Mouse (Mus musculus): ENCODE data around the gene Tmem200a.

- TF ChIP-seq CTCF (conservative IDR thresholded peaks at IDR 0.05; ENCODE audit: insufficient read depth, insufficient read length, low read depth, low read length): no peak
- no peak for TF ChIP-seq POLR2A (IDR thresholded peaks at IDR 0.05; ENCODE audit: low read depth, low read length)
These were observed 201.1 kb downstream of the Tmem200a start for GRCm38 (mm10) chr10:25877731-25878130.
